Mouse (Mus musculus) megakaryocyte, embryonic 14.5 days (primary cell): ENCODE measurements at regions not wholly inside any gene's neighbourhood (a gene's known extent, or its start where the extent isn't known, plus 50 kb on each side); places are given as distances from the start of the nearest gene placed in this dataset.

Experiments used
- H3K27me3 ChIP-seq: replicated peaks from 2 replicates; pipeline ENCODE3; 2012; ENCODE audit warnings: inconsistent platforms
- H3K36me3 ChIP-seq: replicated peaks from 2 replicates; pipeline ENCODE3; 2012; ENCODE audit warnings: low read length, inconsistent platforms, mixed read lengths
- H3K4me1 ChIP-seq: 2 replicates; pipeline ENCODE4 v1.6.1; 2012; ENCODE audit warnings: inconsistent platforms
- H3K4me3 ChIP-seq: replicated peaks from 2 replicates; pipeline ENCODE3; 2012; ENCODE audit warnings: moderate library complexity, mild to moderate bottlenecking, inconsistent platforms
- H3K9me3 ChIP-seq: 2 replicates; pipeline ENCODE4 v1.6.1; 2012; ENCODE audit warnings: inconsistent platforms
- FLI1 ChIP-seq: IDR thresholded peaks from 2 replicates; pipeline ENCODE4 v1.6.1; 2012; ENCODE audit warnings: low read length, inconsistent platforms, mixed read lengths
- GATA1 ChIP-seq: IDR thresholded peaks from 3 replicates; pipeline ENCODE4 v1.6.1; 2012; ENCODE audit warnings: mixed read lengths, low read length, inconsistent platforms, borderline replicate concordance

DNA sequence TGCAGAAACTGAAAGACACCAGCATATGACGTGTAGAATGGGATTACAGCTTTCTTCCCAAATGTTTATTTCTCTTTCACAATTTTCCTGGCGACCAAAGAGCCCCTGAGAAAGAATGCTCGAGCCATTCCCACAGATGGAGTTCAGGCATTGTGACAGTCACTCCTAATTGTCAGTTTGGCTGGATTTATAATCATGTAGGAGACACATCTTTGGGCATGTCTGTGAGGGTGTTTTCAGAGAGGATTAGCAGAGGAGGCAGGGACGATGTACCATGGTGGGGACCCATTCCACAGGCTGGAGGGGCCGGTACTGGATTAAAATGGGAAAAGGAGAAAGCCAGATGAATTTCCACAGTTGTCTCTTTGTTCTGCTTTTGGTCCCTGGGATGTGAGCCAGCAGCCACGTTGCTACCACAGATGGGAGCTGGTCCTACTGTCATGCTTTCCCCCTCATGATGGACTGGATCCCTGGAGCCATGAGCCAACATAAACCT lies 76.0 kb upstream of the Eif4g2 start:
- no peaks in the 10 kb centered on the region for H3K36me3 ChIP-seq
- H3K9me3 ChIP-seq = peaks cover 5% of the 10 kb centered on the region
- H3K27me3 ChIP-seq = peaks cover 26% of the 10 kb centered on the region
- H3K4me1 ChIP-seq = peaks cover 20% of the 10 kb centered on the region
- TF ChIP-seq GATA1 = no peak
- no peak for TF ChIP-seq FLI1
- H3K4me3 ChIP-seq = no peak overlapping the region

DNA sequence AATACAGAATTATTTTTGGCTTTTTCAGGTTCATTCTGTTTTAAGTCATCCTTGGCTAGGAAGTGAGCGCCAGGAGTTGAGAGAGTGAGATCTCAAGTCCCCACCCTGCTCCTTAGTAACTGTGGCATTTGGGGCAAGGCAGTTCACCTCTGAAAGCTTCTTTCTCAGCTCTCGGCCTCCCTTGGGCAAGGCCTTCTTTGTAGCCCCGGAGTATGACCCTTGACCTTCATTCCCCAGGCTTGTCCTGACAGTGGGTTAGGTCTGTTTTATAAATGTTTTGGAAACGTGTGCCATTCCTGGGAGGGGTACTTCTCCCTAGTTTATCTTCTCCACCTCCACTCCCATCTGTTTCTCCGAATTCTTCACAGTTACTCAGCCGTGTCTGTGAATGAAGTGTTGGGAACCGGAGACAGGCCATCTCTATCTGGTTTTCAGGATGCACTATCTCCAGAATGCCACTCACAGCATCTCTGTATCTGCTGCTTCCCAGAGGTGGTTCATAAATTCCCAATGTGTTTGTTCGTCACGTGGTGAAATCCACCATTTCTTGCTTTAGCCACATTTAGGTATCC lies 75.0 kb upstream of the Eif4g2 start:
- Histone ChIP-seq H3K9me3 (peaks cover 5% of the 10 kb centered on the region), H3K27me3 (peaks cover 30% of the 10 kb centered on the region), H3K36me3 (no peaks in the 10 kb centered on the region), H3K4me3 (no peak overlapping the region), H3K4me1 (peaks cover 18% of the 10 kb centered on the region)
- TF ChIP-seq GATA1 (no peak), FLI1 (no peak)

DNA sequence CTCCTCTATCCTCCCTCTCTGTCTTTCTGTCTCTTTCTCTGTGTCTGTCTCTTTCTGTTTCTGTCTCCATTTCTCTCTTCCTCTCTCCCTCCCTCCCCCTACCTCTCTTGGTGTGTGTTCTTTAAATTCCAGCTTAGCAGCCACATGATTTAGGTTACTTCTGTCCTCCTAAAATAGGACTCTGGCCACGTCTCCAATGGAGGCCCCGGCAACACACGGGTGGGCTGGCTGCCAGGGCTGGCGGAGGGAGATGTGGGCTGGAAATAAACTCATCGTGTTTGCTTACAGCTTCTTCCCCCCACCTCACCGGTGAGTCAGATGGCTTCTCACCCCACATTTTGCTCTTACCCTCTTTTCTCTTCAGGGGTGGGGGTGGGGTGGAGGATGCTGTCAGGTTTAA lies 74.5 kb upstream of the Eif4g2 start:
- Histone ChIP-seq H3K27me3 (peaks cover 32% of the 10 kb centered on the region), H3K4me3 (no peak overlapping the region), H3K4me1 (peaks cover 15% of the 10 kb centered on the region), H3K9me3 (peaks cover 5% of the 10 kb centered on the region), H3K36me3 (no peaks in the 10 kb centered on the region)
- TF ChIP-seq FLI1 (no peak), GATA1 (no peak)

DNA sequence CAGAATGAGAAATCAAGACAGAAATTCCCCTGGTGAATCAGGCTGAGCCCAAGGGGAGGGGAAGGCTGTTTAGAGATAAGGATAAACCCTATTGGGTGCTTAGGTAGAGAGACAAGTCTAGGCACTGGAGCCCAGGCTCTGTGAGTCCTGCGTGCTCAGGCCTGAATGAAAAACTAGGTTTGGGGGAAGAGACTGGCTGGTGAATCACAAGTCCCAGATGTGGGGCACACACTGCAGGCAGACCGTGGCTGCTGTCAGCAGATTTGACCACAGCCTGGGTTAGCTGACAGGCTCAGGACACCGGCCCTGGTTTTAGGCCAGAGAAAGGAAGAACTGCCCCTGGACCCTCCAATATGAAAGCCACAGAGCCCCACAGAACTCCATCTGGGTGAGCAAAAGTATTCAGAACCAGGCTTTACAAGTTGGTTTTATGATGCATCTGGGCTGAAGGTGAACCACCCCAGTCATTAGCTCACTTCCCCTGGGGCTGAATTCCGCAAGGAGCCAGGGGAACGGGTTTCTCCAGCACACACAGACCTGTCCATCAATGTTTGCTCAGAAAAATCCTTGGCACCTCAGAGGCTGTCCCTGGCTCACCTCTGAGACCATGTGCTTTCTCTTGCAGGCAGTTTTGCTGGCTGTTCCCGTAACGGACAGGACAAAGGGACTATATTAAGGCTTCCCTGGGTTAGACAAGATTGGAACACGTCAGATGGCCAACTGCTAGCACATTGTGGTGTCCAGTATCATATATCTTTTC lies 73.8 kb upstream of the Eif4g2 start:
- H3K4me3 ChIP-seq = no peak overlapping the region
- TF ChIP-seq FLI1 = no peak
- TF ChIP-seq GATA1 = no peak
- H3K27me3 ChIP-seq = peaks cover 34% of the 10 kb centered on the region
- peaks cover 15% of the 10 kb centered on the region for H3K4me1 ChIP-seq
- H3K9me3 ChIP-seq = peaks cover 4% of the 10 kb centered on the region
- no peaks in the 10 kb centered on the region for H3K36me3 ChIP-seq

DNA sequence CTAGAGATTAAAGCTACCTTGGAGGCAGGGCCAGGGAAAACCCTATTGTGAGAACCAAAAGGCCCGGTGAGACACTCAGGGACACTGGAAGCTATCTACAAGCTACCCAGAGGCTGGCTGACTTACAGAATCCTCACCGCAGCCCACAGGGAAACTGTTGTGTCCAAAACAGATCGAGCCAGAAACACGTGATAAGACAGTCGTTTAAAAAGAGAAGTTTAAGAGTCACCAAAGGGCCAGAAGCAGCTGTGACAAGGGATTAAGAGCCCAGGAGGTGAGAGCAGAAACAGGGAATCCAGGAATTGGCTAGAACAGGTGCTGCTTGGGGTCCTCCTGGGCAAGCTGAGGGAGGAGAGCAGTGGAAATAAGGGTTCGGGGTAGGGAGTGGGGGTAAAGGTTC lies 73.2 kb upstream of the Eif4g2 start:
- peaks cover 15% of the 10 kb centered on the region for H3K4me1 ChIP-seq
- TF ChIP-seq FLI1 = no peak
- no peak for TF ChIP-seq GATA1
- no peaks in the 10 kb centered on the region for H3K9me3 ChIP-seq
- H3K27me3 ChIP-seq = peaks cover 36% of the 10 kb centered on the region
- H3K36me3 ChIP-seq = no peaks in the 10 kb centered on the region
- H3K4me3 ChIP-seq = no peak overlapping the region

DNA sequence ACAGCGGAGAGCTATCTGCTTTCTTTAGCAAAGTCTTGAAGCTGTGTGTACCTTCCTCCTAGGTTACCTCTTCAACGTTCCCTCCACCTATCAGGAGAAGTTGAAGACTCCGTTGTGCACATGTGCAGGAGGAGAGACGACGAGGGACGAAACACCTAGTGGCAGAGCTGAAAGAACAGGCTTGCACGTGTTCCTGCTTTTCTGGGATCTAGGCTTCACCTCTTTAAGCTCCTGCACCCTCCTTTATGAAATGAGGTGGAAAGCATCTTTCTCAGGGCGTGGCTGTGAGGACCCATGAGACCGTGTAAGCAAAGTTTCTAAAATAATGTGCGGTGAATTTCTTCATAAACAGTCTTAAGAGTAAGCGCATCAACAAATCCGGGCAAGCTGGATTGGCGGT lies 71.4 kb upstream of the Eif4g2 start:
- Histone ChIP-seq H3K9me3 (no peaks in the 10 kb centered on the region), H3K4me3 (no peak overlapping the region), H3K4me1 (peaks cover 15% of the 10 kb centered on the region), H3K27me3 (peaks cover 40% of the 10 kb centered on the region), H3K36me3 (no peaks in the 10 kb centered on the region)
- no peak for TF ChIP-seq FLI1
- no peak for TF ChIP-seq GATA1

DNA sequence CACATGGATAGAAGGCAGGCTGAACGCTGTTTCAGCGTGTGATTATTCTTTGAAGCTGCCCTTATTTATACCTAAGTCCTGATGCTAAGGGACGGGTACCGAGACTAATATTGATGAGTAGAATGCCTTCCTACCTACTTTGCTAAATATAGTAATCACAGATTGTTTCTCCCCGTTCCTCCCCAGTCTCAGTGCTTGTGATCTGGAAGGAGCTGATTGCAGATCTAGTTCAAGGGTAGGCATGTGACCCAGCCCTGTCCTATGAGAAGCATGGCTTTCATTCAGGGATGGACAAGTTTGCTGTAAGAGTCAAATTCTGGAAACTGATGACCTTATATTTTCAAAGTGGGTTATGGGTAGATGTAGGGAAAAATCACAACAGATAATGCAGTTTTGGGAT lies 67.7 kb upstream of the Eif4g2 start:
- no peak for TF ChIP-seq FLI1
- TF ChIP-seq GATA1 = no peak
- H3K27me3 ChIP-seq = peaks cover 25% of the 10 kb centered on the region
- H3K36me3 ChIP-seq = no peaks in the 10 kb centered on the region
- H3K4me3 ChIP-seq = no peak overlapping the region
- peaks cover 5% of the 10 kb centered on the region for H3K4me1 ChIP-seq
- no peaks in the 10 kb centered on the region for H3K9me3 ChIP-seq

DNA sequence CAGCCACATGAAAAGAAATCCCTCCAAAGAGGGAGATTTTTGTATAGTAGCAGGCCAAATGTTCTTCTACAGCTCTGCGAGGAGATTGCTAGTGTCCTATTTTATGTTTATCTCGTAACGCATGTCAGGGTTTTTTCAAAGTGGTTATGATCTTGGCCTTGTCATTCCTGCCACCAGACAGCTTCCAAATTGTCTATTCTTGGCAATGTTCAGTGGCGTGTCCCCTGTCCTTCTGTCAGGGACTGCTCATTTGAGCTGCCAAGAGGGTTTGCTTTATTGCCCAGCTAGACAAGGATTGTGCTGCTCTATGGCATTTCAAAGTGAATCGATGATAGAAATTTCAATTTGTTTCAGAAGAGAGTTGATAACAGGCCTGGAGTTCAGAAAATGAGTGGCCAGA lies 67.3 kb upstream of the Eif4g2 start:
- Histone ChIP-seq H3K4me3 (no peak overlapping the region), H3K27me3 (peaks cover 25% of the 10 kb centered on the region), H3K4me1 (peaks cover 5% of the 10 kb centered on the region), H3K9me3 (no peaks in the 10 kb centered on the region), H3K36me3 (no peaks in the 10 kb centered on the region)
- TF ChIP-seq FLI1 (no peak), GATA1 (no peak)

DNA sequence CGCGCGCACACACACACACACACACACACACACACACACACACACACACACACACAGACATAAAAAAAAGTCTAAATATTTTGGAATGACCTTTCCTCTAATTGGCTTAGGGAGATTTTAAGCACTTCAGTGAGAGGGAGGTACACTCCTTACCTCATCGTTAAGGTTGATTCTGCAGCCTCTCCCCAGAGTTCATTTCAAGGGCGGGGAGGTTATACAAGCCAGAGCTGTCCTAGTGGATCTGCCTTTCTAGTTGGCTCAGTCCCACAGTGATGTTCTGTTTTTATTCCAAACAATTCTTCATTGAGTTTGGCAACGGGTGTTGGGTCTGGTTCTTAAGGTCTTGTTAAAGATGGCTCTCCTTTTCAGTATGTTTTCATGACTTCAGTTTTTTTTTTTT lies 64.8 kb upstream of the Eif4g2 start:
- no peaks in the 10 kb centered on the region for H3K9me3 ChIP-seq
- no peaks in the 10 kb centered on the region for H3K36me3 ChIP-seq
- TF ChIP-seq GATA1 = no peak
- no peak overlapping the region for H3K4me3 ChIP-seq
- peaks cover 5% of the 10 kb centered on the region for H3K4me1 ChIP-seq
- H3K27me3 ChIP-seq = peaks cover 12% of the 10 kb centered on the region

DNA sequence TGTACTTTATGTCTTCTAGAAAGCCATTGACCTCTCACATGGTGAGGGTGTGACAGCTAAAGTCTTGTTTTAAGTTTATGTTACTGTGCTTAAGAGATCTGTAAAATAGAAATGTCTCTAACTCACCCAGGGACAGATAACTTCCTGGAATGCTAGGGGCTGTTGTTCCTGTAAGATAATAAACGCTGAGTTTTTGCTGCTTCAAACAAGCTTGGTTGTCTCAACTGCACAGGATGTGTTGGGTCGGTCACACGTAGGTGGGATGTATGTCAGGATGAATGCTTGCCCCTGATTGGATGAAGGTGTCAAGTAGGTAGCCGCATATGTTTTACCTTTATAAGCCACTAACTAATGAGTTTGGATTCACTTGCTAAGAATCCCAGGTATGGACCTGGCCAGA lies 63.8 kb upstream of the Eif4g2 start:
- Histone ChIP-seq H3K27me3 (peaks cover 12% of the 10 kb centered on the region), H3K4me1 (peaks cover 5% of the 10 kb centered on the region), H3K9me3 (no peaks in the 10 kb centered on the region), H3K4me3 (no peak overlapping the region), H3K36me3 (no peaks in the 10 kb centered on the region)
- TF ChIP-seq FLI1 = no peak
